Mouse (Mus musculus) spleen, adult 2 months (tissue): Measurements from ENCODE around the gene Lrp6.

ENCODE experiments used
- CTCF ChIP-seq: fragments of 200-500 bp; IDR thresholded peaks from 2 replicates; pipeline ENCODE4 v1.5.1; 2011; ENCODE audit warnings: mild to moderate bottlenecking, inconsistent platforms; ENCODE audit not compliant: insufficient read depth, insufficient read length, insufficient replicate concordance; ENCODE audit errors: extremely low read depth
- POLR2A ChIP-seq: fragments of 200-500 bp; IDR thresholded peaks from 2 replicates; pipeline ENCODE4 v1.6.1; 2011; ENCODE audit warnings: low read depth, low read length, inconsistent platforms

DNA sequence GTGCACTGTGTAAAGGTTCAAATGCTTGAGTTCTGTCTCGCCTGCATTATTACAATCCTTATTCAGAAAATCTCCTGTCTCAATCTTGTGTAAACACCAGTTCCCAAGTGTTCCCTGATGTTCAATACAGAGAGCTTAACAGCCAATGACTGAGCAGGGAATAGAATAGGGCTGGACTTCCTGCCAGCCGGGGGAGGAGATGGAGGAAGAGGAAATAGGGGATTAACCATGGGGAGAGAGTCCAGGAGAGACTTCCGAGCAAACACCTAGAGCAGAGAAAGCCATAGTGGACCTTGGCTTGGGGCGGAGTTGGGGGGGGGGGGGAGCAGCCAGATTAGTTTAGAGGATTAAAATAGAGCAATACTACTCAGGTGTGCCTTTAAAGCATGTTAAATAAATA is 51.3 kb downstream of the Lrp6 start:
- TF ChIP-seq CTCF (no peak), POLR2A (no peak)
